Mouse (Mus musculus) lung, adult 2 months (tissue): ENCODE measurements at regions not wholly inside any gene's neighbourhood (a gene's known extent, or its start where the extent isn't known, plus 50 kb on each side); places are given as distances from the start of the nearest gene placed in this dataset.

ENCODE experiments used
- CTCF ChIP-seq: fragments of 200-500 bp; IDR thresholded peaks from 2 replicates; pipeline ENCODE4 v1.5.1; 2011; ENCODE audit warnings: mild to moderate bottlenecking, low read length, control low read depth; ENCODE audit not compliant: insufficient read depth
- POLR2A ChIP-seq: fragments of 200-500 bp; IDR thresholded peaks from 2 replicates; pipeline ENCODE4 v1.6.1; 2011; ENCODE audit warnings: low read depth, mild to moderate bottlenecking, control low read depth, low read length, borderline replicate concordance; ENCODE audit errors: extremely low read depth

DNA sequence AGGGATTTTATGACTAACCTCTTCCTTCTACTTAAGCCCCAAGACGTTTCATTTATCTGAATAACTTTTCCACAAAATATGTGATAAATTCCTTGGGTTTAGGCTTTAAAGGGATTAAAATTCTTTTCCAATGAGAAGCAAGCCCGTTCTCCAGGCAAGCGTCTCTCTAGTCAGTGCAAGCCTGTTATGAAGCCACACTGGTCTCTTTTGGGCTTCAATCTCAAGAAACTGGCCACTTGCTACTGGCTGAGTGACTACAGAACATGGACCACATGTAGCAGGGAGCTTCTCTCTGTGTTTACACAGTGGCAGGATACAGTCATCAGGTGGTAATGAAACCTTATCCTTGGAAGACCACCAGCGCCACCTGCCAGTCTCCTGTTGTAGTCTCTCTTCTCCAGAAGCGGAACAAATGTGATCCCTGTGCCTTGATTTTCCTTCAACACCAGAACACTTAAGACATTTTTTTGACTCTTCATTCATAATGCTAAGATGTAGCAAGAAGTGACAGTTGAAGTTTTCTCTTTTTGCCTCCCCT, 75.6 kb upstream of the Cobl start:
- TF ChIP-seq CTCF, result no peak
- no peak for TF ChIP-seq POLR2A
